Mouse (Mus musculus) ES-E14 (cell line): ENCODE data around the gene Polg2. TPM values are rescaled to one million over a fixed set of nuclear protein-coding genes. Genes with fewer than 3 reads are reported as not detected.

ENCODE experiments used
- DNase-seq: peaks from one replicate; pipeline ENCODE4 v3.0.0-alpha.2; 2013; ENCODE audit warnings: low read depth, low spot score
- H3K27ac ChIP-seq: 2 replicates; pipeline ENCODE4 v1.5.1; 2012; ENCODE audit warnings: low read depth, mild to moderate bottlenecking, low read length, moderate library complexity, mixed read lengths; ENCODE audit not compliant: poor library complexity, insufficient read depth, severe bottlenecking
- H3K36me3 ChIP-seq: 2 replicates; pipeline ENCODE4 v1.6.1; 2012; ENCODE audit warnings: mild to moderate bottlenecking, low read length, moderate library complexity, mixed read lengths; ENCODE audit not compliant: control insufficient read depth, poor library complexity, insufficient read depth, severe bottlenecking
- H3K4me1 ChIP-seq, 2 experiments: fragments of 150-350 bp in 1 of 2; sonication (generic) in 1 of 2; 2 replicates each; pipeline ENCODE4 v1.6.1; 2012; ENCODE audit warnings: low read length in 2 of 2, mild to moderate bottlenecking in 1 of 2, mixed read lengths in 1 of 2; ENCODE audit not compliant: control insufficient read depth in 2 of 2, insufficient read depth in 2 of 2, poor library complexity in 1 of 2
- H3K4me3 ChIP-seq, 2 experiments: fragments of 150-350 bp in 1 of 2; sonication (generic) in 1 of 2; 2 replicates each; pipeline ENCODE4 v1.5.1; 2012; ENCODE audit warnings: low read length in 2 of 2, low read depth in 1 of 2, mild to moderate bottlenecking in 1 of 2, mixed read lengths in 1 of 2; ENCODE audit not compliant: insufficient read depth in 1 of 2, poor library complexity in 1 of 2, severe bottlenecking in 1 of 2
- H3K9ac ChIP-seq: 2 replicates; pipeline ENCODE4 v1.6.1; 2012; ENCODE audit warnings: low read depth, mild to moderate bottlenecking, low read length, mixed read lengths; ENCODE audit not compliant: poor library complexity, insufficient read depth, severe bottlenecking
- H3K9me3 ChIP-seq: fragments of 150-350 bp; sonication (generic); 2 replicates; pipeline ENCODE4 v1.6.1; 2012; ENCODE audit warnings: low read depth, mild to moderate bottlenecking, low read length; ENCODE audit not compliant: control insufficient read depth, insufficient read depth
- CHD2 ChIP-seq: IDR thresholded peaks from 2 replicates; pipeline ENCODE4 v1.6.1; 2014; ENCODE audit warnings: mild to moderate bottlenecking, low read depth, low read length, inconsistent platforms
- HCFC1 ChIP-seq: IDR thresholded peaks from 2 replicates; pipeline ENCODE4 v1.6.1; 2012; ENCODE audit warnings: low read length, inconsistent platforms, borderline replicate concordance; ENCODE audit not compliant: insufficient read depth
- MAFK ChIP-seq: IDR thresholded peaks from 2 replicates; pipeline ENCODE4 v1.6.1; 2014; ENCODE audit warnings: mild to moderate bottlenecking, low read depth, low read length, inconsistent platforms; ENCODE audit not compliant: insufficient read depth
- ZC3H11A ChIP-seq: IDR thresholded peaks from 2 replicates; pipeline ENCODE4 v1.6.1; 2012; ENCODE audit warnings: low read depth, mild to moderate bottlenecking, inconsistent platforms, low read length, borderline replicate concordance
- ZNF384 ChIP-seq: IDR thresholded peaks from 2 replicates; pipeline ENCODE4 v1.6.1; 2012; ENCODE audit warnings: low read depth, low read length, inconsistent platforms
- in situ Hi-C, 2 experiments: fragments of 600-800 bp; cut with MboI; formaldehyde crosslinking; loops; one replicate each; pipeline ENCODE4 v1.15.1; 2025; ENCODE audit warnings: low sequenced_read_pairs in 2 of 2, inconsistent platforms in 1 of 2; ENCODE audit not compliant: unreplicated experiment in 2 of 2
- total RNA-seq: library from RNA; depleted of rRNA; stranded (reverse); fragments of 300-350 nt; gene quantifications from 2 replicates; pipeline ENCODE4 v1.2.3, GENCODE M21; 2012

Gene Polg2
- total RNA-seq, 1 experiment: 8.7 TPM

DNA sequence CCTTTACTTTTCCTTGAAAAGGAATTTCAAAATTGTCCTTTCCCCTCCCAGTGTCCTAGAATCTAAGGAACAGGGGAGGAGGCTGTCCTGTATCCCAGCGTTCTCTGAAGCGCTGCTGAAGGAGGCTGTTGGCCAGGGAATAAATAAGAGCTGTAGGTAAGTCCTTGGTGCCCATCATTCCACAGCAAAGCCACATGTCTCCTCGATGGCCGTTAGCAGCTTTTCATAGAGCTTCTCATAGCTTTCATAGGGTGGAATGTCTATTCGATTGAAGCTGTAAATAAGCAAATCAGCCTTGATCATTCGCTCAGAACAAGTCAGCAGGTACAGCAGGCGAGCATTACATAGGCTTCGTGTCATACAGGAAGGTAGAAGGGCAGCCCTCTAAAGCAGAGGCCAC lies 43.2 kb upstream of the Polg2 start:
- Histone ChIP-seq H3K36me3 (peaks cover 18% of the 10 kb centered on the region), H3K9ac (no peak overlapping the region), H3K9me3 (no peaks in the 10 kb centered on the region), H3K4me3 (no peak overlapping the region), H3K27ac (no peak overlapping the region), H3K4me1 (no peaks in the 10 kb centered on the region)
- in situ Hi-C loops: no loop called here
- no peak for DNase-seq
- no peak for TF ChIP-seq MAFK
- no peak for TF ChIP-seq ZC3H11A
- no peak for TF ChIP-seq ZNF384
- no peak for TF ChIP-seq CHD2
- no peak for TF ChIP-seq HCFC1

DNA sequence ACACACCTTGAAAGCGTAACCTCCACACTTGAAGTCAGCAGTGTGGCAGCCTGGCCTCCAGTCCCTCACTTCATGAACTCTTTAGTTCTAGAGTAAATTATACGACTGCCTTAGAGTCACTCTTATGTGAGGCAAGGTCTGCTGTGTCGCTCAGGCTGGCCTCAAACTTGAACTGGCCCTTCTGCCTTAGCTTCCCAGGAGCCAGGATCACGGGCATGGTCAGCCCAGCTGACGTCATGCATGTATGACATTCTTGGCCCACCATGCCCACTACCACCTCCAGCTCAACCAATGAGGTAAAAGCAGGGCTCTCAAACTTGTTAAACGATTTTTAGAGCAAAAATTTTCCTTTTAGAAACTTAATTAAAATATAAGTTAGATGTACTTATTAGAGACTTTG lies 42.1 kb upstream of the Polg2 start:
- TF ChIP-seq ZNF384: no peak
- no peak for TF ChIP-seq ZC3H11A
- TF ChIP-seq HCFC1: no peak
- no peak for TF ChIP-seq MAFK
- TF ChIP-seq CHD2: no peak
- no peak overlapping the region for H3K27ac ChIP-seq

DNA sequence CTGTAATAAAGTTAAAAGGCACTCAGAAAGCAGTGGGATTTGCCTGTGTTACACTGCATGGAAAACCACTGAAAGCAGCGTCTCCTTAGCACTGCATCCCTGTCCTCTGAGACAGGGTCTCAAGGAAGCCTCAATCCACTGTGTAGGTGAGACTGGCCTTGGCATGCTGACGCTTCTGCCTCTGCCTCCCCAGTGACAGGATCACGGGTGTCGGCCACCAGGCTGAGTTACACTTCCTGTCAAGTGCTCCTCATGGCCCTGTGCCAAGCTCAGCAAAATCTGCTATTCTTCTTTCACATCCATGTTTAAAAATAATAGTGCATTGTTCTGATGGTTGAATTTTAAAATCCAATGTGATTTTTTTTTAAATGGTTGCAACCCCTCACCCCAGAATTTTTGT lies 41.6 kb upstream of the Polg2 start:
- no peak overlapping the region for H3K27ac ChIP-seq
- peaks cover 26% of the 10 kb centered on the region for H3K36me3 ChIP-seq
- no peak for DNase-seq
- H3K4me1 ChIP-seq: no peaks in the 10 kb centered on the region
- H3K9ac ChIP-seq: no peak overlapping the region
- no peak for TF ChIP-seq HCFC1
- no peak for TF ChIP-seq MAFK
- TF ChIP-seq ZC3H11A: no peak
- TF ChIP-seq ZNF384: no peak
- no peak for TF ChIP-seq CHD2
- no peaks in the 10 kb centered on the region for H3K9me3 ChIP-seq
- in situ Hi-C loops: no loop called here
- H3K4me3 ChIP-seq: no peak overlapping the region

More for the DNA sequence above, 42.1 kb upstream of the Polg2 start:
- Histone ChIP-seq H3K9me3 (no peaks in the 10 kb centered on the region), H3K4me1 (no peaks in the 10 kb centered on the region), H3K36me3 (peaks cover 24% of the 10 kb centered on the region), H3K9ac (no peak overlapping the region), H3K4me3 (no peak overlapping the region)
- in situ Hi-C loops: no loop called here
- DNase-seq: no peak

DNA sequence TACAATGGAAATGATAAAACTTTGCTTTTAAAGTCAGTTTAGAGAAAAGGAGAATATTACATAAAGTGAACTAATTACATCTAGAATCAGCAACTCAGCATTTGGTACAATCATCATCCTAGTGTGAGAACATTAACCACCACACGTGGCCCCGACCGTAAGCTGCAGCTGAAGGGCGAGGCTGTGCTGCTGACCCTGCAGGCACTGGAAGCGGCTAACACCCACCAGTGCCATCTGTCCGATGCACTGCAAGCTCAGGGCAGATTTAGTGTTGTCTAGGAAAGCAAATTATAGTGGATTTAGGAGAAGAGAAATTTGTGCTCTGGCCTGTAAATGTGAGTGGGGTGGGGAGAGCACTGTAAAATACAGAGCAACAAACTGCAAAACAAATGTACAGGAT lies 40.9 kb upstream of the Polg2 start:
- no peak for DNase-seq
- no peak overlapping the region for H3K27ac ChIP-seq
- no peak for TF ChIP-seq ZC3H11A
- TF ChIP-seq HCFC1: no peak
- H3K4me1 ChIP-seq: no peaks in the 10 kb centered on the region
- in situ Hi-C loops: no loop called here
- H3K9me3 ChIP-seq: no peaks in the 10 kb centered on the region
- no peak overlapping the region for H3K4me3 ChIP-seq
- H3K9ac ChIP-seq: no peak overlapping the region
- peaks cover 26% of the 10 kb centered on the region for H3K36me3 ChIP-seq

DNA sequence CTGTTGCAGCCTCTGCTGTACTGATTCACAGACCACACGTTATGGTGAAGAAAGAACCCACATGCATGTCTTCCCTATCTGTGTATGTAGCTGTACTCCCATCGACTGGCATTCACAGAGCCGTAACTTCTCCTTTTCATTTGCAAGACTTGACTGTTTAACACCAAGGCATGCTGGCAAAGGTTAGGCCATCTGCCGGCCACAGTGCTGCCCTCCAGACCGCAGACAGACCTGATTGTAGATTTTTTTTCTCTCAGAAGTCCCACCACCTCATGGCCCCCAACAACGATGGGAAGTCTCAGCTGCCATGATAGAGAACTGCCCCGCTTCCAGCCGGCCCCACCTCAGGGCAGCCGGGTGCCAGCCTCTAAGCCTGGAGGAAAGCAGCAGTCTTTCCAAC lies 40.3 kb upstream of the Polg2 start:
- in situ Hi-C loops: no loop called here
- no peak for DNase-seq
- H3K4me1 ChIP-seq: no peaks in the 10 kb centered on the region
- H3K9ac ChIP-seq: no peak overlapping the region
- no peak for TF ChIP-seq ZNF384
- no peak for TF ChIP-seq HCFC1
- no peak for TF ChIP-seq MAFK
- TF ChIP-seq CHD2: no peak
- TF ChIP-seq ZC3H11A: no peak
- H3K36me3 ChIP-seq: peaks cover 26% of the 10 kb centered on the region
- H3K9me3 ChIP-seq: no peaks in the 10 kb centered on the region
- H3K27ac ChIP-seq: no peak overlapping the region
- H3K4me3 ChIP-seq: no peak overlapping the region
